Mouse (Mus musculus) heart, adult 2 months (tissue): ENCODE measurements at regions not wholly inside any gene's neighbourhood (a gene's known extent, or its start where the extent isn't known, plus 50 kb on each side); places are given as distances from the start of the nearest gene placed in this dataset.

Experiments used
- CTCF ChIP-seq: fragments of 200-600 bp; IDR thresholded peaks from 2 replicates; pipeline ENCODE4 v1.8.1; 2022; ENCODE audit warnings: antibody characterized with exemption, mild to moderate bottlenecking, moderate library complexity
- POLR2A ChIP-seq: fragments of 200-500 bp; IDR thresholded peaks from 2 replicates; pipeline ENCODE4 v1.6.1; 2011; ENCODE audit warnings: mild to moderate bottlenecking, low read depth, low read length, control low read depth; ENCODE audit not compliant: insufficient read depth

DNA sequence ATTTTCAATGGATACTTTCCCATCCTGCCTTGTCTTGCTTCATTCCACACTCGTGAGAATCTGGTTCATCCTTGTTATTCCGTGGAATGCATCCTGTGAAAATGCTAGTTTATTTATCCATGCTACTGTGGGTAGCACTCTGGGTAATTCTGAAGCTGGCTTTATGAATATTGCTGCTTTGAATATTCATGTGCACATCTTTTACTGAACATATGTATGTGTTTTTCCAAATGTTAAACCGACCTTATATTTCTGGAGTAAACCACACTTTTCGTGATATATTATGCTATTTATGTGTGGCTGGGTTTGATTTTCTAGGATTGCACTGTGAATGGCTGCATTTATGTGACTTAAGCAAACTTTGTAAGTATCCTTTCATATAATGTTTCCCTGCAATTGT is 262.9 kb upstream of the Arpp21 start:
- TF ChIP-seq CTCF (no peak), POLR2A (no peak)
